Mouse (Mus musculus): Measurements from ENCODE around the gene Commd4.
"Not testable (repeated sequence)": the region's sequence is repeated elsewhere in the genome, so short reads cannot be mapped to it uniquely, and the experiment has no call there.

The Commd4 gene

DNA sequence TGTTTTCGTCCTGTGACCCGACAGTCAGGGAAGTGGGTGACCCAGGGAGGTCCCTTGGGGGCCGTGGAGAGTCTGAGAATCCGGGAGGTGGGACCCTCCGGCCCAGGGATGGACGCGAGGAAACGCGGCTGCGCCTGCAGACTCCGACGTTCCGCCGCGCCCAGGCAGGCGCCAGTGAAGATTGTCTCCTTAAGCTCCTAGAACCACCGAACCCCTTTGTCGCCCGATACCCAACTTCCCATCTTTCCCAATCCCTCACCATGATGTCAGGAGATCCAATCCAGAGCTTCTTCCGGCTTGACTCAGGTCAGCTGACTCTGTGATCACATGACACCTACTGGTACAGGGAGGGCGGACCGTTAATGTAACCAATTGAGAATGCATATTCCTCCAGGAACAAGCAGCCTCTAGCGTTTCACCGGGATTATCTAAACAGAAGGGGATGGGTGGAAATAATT, at the start of gene Commd4:
Gene Commd4, minus strand, starts transcription at position 319 of the 458 bp plus-strand sequence.
- DNase-seq (ENCODE audit: low spot score in 2 of 2) = peak; percentile 85 to 89

DNA sequence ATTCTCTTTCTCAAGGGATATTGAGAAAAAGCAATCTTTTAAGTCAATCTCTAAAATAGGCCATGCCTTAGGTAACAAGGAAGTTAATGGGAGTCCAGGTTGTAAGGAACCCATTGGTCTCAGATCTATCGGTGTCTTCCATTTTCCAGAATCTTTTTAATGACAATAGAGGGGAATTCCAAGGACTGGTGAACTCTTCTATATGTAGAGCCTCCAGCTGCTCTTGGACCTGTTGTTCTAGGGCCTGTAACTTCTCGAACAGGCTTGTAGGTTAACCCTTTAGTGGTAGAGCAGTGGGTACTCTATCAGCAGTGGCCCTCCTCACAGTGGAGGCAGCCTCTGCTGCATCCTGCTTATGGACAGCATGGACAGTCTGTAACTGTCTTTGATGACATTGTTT, 48.8 kb upstream of the Commd4 start:
- no peak for DNase-seq (ENCODE audit: low spot score in 2 of 2)

DNA sequence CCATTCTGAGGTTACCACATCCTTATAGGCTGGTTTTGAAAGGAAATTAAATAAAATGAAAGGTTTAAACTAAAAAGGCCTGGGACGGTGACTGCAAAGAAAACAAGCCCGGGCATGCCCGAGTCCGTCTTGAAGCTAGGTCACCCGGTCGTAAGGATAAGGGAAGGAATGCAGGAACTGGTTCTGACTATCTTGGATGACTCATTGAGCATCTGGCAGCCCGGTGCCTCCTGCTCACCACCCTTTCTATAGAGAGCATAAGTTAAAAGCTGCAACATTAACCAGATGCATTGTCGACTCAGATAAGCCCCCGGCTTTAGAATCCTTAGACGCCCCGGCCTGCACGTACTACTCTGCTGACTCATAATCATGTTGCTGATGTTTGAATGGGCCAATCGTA, 45.4 kb upstream of the Commd4 start:
- DNase-seq (ENCODE audit: low spot score in 2 of 2) = not testable (repeated sequence)

DNA sequence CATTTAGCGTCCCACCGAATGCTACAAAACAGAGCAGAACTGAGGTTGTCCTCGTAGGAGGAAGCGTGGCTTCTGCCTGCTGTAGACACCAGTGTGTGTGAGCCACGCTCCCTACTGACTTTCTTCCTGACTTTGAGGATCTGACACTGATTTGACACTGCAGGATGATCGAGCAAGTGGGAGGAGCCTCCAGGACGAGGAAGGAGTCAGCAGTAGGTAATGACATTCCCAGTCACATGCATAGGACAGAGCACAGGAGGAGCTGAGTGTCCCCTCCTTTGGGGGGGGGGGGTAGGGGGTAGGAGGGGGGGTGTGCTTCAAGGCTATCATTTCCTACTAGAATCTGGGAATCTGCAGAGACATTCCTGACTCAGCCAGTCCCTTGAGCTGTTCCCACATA, 44.9 kb upstream of the Commd4 start:
- no peak for DNase-seq (ENCODE audit: low spot score in 2 of 2)

DNA sequence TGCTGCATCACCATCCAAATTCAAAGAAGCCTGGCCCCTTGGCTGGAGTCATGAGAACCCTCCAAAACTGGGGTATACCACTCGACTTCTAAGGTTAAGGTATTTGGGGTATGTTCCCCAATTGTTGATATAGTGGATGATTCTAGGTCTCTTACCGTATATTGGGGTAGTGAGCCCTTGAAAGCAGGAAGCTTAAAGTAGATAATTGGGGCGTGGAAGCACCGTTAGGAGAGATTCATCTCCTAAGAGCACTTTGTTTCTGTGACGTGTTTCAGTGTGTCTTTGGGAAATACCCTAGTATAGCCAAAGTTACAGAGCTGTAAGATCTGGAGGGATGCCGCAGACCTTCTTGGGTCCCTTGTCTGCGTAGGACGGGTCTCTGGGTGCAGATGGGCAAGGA, 39.3 kb upstream of the Commd4 start:
- no peak for DNase-seq (ENCODE audit: low spot score in 2 of 2)

DNA sequence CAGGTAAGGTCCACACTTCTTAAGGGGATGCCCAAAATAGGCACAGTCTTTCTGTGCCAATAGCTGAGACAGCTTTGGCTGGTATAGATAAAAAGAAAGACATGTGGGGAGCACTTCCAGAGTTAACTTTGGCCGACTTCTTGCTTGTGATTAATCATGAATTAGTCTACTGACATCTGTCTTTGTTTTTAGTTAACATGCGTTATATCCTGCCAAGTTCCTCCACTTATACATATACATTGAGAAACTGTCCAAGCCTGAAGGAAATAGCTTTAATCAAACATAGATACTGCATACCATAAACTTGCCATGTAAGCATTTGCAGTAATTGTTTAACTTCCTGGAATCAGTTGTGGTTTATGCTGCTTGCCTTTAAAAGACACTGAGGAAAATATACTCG, 38.6 kb upstream of the Commd4 start:
- no peak for DNase-seq (ENCODE audit: low spot score in 2 of 2)

DNA sequence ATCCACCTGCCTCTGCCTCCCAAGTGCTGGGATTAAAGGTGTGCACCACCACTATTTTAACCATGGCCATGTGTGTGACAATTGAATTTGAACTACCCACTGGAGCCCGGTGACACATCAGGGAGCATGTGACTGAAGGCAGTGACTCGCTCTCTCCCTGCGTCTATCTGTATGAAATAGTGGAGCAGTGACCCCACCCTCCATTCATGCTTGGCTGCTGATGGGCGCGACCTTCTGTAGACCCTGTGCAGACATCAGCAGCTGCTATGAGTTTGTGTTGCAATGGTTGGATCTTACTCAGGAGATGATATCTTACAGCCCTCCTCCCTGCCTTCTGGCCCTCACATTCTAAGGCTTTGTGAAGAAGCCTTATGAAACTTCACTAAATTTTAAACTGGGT, 10.3 kb upstream of the Commd4 start:
- DNase-seq (ENCODE audit: low spot score in 2 of 2) = no peak

DNA sequence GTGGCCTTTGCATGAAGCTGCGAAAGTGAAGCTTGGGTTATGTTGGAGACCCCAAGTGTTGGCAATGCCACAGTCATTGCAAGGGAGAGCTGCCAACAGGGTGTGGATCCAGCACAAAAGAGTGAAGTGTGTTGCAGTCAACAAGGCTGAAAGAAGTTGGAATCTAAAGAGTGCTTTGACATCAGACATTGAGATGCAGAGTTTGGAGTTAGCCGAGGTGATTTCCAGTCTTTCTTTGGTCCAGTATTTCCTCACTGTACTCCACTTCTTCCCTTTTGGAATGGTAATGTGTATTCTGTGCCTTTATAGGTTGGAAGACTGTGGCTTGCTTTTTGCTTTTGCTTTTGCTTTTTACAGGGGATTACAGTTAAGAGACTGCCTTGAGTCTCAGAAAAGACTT, 8.0 kb upstream of the Commd4 start:
- no peak for DNase-seq (ENCODE audit: low spot score in 2 of 2)

DNA sequence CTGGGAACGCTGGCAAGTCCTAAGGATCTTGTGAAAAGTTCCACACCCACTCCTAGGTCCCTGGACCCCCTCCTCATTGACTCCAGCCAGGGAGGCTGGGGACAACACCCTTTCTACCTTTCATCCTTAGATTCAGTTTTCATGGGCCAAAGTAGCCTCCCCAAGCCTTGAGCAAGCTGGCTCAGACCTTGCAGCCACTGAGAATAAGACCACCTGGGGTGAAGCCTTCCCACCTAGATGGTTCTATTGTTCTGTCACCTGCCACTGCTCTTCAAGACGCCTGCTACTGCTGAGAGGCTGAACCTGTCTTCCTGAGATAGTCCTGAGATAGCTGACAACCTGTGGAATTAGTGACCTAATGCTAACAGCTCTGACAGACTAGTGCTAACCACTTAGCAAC, 5.0 kb upstream of the Commd4 start:
- DNase-seq (ENCODE audit: low spot score in 2 of 2) = no peak

DNA sequence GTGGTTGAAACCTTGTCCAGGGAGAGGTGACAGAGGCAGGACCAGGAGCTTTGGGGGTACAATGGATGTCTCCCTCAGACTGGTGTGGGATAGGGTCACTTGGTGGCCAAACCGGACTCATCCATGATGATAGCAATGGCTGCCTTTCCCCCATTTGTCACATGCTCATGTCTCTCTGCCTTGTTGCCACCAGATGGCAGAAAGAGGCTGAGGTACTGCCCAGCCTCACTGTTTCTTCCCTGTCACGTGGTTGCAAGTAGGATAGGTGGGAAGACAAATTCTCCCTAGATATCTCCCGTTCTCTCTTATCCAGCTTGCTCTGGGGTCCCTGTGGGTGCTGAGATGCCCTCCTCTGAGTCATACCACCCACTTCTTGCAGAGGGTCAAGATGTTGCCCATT, 4.4 kb upstream of the Commd4 start:
- DNase-seq (ENCODE audit: low spot score in 2 of 2) = no peak

DNA sequence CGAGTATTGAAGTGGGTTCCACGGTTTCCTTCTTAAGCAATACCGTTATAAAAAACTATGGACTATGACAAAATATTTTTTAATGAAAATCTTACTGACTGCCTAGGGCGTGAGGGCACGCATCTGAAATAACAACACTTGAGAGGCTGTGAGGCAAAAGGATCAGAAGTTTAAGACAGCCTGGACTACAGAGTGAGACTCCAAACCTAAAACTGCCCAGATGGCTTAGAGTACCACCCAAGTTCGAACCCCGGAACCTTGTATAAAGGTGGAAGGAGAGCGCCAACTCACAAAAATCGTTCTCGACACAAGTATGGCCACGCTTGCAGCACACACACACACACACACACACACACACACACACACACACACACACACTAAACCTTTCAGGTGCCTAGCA, 375 bp upstream of the Commd4 start:
- DNase-seq (ENCODE audit: low spot score in 2 of 2) = no peak

DNA sequence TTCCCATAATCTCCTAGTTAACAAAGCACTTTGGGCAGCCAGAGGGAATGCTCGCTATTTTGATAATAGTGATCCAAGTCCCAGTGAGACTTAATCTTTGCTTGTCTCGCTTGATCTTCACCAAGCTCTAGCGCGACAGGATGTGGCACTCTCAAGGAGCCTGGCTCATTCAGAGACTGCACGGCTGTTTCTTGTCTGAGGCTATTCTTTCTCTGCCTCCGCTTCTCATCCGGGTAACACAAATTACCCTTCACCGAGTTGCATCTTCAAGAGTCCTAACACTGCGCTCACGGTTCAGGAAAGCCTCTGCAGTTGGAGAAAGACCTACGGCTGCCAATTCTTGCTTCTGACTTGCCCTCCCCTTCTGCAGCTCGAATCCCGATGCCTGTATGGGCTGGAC, 632 bp downstream of the Commd4 start:
- DNase-seq (ENCODE audit: low spot score in 2 of 2) = peak; percentile 4 to 8

DNA sequence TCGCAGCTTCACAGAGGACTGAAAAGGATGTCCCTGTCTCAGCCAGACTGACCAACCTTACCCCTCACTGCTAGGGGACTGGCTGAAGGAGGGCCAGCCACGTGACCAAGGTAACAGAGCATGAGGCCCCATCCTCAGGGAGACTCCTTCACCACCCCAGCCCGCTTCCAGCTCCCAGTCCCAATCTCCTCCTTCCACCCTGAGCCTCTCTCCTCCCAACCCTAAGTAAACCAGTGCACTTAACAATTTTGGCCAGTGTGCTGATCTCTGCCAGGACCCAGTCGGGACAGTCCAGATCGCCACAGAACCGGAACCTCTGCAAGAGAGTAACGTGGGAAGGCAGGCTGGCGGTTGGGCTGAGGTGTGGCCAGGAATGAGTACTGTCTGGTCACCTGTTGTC, 1.3 kb downstream of the Commd4 start:
- DNase-seq (ENCODE audit: low spot score in 2 of 2) = no peak

DNA sequence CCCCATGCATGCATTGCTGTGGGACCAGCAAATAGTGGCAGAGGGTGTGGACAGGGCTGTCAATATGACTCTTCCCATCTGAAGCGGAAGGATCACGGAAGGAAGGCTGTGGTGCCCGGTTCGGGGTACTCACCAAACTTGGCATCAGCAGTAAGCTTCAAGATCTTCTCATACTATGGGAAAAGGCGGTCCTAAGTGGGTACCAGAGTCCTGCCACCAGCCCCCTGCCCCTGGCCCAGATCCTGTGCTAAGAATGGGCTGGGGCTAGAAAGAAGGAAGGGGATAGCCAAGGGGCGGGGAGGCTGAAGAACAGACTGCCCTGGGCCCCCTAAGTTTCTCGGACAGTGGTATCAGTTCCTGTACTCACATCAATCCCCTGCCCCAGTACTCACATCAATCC, 1.7 kb downstream of the Commd4 start:
- no peak for DNase-seq (ENCODE audit: low spot score in 2 of 2)

DNA sequence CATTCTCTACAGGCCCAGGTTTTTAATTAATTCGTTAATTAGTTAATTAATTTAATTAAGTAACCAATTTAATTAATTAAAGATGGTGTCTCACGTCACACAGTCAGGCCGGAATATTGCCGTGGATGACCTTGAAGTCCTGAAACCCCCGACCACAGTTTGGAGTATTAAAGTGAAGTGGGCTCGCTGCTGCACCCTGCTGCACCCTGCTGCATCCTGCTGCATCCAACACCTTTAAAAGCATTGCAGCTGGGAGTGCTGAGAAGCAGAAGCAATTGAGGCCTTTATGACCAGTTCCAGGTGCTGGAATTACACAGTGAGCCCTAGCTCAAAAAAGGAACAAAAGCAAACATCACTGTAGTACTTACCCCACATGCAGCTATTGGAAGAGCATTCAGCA, 5.8 kb downstream of the Commd4 start:
- no peak for DNase-seq (ENCODE audit: low spot score in 2 of 2)

DNA sequence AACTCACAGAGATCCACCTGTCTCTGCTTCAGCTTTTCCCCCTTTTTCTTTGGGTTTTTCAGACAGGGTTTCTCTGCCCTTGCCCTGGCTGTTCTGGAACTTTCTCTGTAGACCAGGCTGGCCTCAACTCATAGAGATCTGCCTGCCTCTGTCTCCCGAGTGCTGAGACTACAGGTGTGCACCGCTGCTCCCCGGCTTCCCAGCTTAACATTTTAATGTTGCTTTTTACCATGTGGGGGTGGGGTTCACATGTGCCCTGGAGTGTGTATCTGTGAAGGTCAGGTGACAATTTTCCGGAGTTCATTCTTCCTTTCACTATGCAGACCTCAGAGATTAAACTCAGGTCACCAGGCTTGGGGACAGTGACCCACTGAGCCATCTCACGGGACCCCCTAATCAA, 7.9 kb downstream of the Commd4 start:
- DNase-seq (ENCODE audit: low spot score in 2 of 2) = no peak

DNA sequence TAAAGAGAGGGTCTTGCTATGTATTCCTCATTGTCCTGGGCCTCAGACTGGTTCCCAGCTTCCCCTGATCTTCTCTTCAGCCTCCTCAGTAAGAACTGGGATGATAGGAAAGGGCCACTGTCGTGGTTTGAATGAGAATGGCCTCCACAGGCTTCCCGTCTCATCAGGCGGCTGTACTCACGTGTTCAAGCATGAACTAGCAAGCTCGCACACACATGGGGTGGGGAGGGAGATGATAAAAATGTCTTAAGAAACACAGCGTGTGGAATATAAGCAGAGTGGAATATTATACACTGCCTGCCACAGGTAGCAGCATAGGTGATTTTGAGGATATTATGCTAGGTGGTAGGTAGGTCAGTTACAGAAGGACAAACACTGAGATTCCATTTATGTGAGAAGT, 9.1 kb downstream of the Commd4 start:
- no peak for DNase-seq (ENCODE audit: low spot score in 2 of 2)

DNA sequence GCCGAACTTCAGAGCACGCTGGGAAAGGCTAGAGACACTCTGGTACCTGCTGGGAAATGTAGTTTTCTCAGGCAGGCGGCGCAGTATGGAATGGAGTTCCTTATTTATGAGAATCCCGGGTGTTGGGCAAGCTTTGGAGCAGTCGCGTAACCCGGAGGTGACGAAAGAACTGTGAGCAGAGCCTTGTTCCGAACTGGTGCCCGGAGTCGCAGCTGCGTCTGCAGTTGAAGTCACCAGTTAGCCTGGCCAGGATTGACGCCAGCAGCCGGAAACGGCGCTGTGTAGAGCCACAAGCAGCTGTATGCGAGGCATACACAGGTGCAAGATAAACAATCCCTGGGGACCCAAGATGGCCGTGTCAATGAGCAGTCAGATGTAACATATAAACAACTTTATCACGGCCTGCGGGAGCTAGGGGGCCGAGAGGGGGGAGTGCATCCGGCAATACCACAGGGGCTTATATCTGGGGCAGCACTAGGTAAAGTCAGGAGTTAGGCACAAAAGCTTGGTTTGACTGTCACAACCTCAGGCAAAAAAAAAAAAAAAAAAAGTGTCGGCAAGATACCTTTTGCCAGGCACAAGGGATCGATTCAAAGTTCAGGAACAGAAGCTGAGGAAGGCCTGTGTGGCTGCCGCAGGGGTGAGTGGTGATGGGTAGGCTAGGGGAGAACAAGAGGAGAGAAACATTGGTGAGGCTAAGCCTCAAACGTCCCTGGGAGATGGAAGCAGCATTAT, 9.8 kb downstream of the Commd4 start, which contains the start of gene Neil1:
Gene Neil1, minus strand, starts transcription at position 162 of the 735 bp plus-strand sequence.
- DNase-seq (ENCODE audit: low spot score in 2 of 2) = peak; percentile 83 to 90

DNA sequence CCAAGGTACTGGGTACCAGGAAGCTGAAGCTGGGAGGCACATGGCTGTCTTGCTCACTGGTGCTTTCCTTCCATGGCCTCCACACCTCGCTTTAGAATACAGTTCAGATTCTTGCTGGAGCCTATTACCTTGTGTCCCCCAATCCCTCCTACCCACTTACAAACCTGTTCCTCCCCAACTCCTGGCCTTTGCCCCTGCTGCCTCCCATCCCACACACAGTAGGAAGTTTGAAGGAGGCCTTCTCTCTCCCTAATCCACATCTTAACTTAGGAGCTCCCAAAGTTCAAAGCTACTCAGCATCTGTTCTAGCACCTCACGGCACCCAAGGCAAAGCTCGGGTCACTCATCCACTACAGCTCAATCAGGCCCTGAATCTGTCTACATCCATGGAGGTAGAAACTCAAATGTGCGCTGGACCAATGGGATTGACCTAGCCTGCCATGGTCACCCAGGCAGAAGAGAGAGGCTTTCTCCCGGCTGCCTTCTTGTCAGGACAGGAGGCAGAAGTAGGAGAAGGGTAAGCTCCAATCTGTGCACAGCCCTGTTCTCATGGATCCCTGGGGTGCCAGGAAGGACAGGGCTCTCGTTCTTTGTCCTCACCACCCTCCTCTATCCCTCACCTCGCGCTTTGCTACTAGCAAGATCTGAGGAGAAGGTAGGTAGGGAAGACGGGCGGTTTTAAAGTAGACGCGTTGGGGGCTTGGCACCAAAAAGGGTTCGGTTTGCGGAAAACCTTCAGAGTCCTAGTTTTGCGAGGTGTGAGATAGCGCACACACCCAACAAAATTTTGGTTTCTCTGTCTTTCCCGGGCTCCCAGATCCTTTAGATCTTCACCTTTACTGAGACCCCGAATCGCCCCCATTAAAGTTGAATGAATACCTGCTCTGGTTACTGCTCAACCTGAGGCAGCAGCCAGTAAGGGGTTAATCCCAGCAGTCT, 10.7 kb downstream of the Commd4 start:
- peak in 1 of 2 experiments; percentile 5 for DNase-seq (ENCODE audit: low spot score in 2 of 2)

DNA sequence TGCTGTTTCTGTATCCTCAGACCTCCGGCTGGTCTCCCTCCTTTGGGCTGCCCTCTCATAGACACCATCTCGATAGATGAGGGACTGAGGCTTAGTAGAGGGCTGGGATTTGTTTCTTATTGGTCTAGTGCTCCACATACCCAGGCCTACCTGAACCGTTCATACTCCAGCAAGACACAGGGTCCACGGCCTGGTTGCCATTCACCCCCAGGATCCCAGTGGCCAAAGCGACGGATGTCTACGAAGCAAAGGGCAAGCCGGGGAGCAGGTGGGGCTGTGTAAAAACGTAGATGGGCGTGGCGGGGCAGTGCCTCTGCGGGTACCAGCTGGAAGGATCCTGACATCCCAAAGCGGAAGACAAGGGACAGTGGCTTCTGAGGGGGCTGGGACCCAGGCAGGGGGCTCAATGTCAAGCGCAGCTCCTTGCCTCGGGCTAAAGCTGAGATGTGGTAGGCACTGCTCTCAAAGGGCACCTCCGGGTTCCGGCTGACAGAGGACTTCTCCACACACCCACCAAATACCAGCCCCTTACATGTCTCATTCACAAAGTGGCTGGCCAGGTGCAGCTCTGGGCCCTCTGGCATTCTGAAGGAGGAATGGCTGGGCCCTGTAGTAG, 11.6 kb downstream of the Commd4 start:
- DNase-seq (ENCODE audit: low spot score in 2 of 2) = peak in 1 of 2 experiments; percentile 8

DNA sequence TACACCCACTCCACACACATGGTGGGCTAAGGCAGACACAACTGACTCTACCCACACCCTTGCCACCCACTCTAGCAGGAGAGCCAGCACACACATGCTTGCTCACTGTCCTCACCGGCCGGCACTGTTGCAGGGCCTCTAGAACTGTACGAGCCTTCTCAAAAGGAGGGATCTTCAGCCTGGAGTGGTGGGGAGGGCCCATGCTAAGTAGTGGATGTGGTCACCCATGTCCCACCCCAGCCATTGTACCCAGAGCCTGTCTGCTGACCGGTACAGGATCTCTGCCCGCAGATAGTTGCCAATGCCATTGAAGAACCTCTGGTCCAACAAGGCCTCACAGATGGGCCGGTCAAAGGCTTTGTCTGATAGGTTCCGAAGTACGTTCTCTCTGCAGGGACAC, 13.3 kb downstream of the Commd4 start:
- DNase-seq (ENCODE audit: low spot score in 2 of 2) = no peak

DNA sequence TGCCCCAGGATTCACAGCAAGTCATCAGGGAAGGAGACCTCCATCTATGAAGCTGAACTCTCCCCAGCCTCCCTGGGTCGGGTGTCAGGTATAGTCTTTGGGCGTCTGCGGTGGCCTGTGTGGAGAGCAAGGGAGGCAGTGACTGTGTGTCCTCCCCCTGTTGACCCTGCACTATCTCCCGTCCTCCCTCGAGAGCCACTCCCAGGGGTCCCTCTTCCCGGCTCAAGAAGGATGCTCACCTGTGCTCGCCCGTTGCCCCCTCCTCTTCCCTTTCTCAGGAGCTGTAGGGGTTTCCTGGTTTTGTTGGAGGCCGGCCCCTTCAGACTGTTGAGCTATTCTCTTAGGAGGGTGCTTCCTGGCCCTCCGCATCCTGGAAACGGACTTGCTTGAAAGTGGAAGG, 14.9 kb downstream of the Commd4 start:
- no peak for DNase-seq (ENCODE audit: low spot score in 2 of 2)

Data from frontal cortex, postnatal 14 days (tissue).